Mouse (Mus musculus) ES-E14 (cell line): Measurements from ENCODE around the gene Ube4b.

Source experiments
- HCFC1 ChIP-seq: IDR thresholded peaks from 2 replicates; pipeline ENCODE4 v1.6.1; 2012; ENCODE audit warnings: low read length, inconsistent platforms, borderline replicate concordance; ENCODE audit not compliant: insufficient read depth
- MAFK ChIP-seq: IDR thresholded peaks from 2 replicates; pipeline ENCODE4 v1.6.1; 2014; ENCODE audit warnings: mild to moderate bottlenecking, low read depth, low read length, inconsistent platforms; ENCODE audit not compliant: insufficient read depth
- ZC3H11A ChIP-seq: IDR thresholded peaks from 2 replicates; pipeline ENCODE4 v1.6.1; 2012; ENCODE audit warnings: low read depth, mild to moderate bottlenecking, inconsistent platforms, low read length, borderline replicate concordance
- ZNF384 ChIP-seq: IDR thresholded peaks from 2 replicates; pipeline ENCODE4 v1.6.1; 2012; ENCODE audit warnings: low read depth, low read length, inconsistent platforms

DNA sequence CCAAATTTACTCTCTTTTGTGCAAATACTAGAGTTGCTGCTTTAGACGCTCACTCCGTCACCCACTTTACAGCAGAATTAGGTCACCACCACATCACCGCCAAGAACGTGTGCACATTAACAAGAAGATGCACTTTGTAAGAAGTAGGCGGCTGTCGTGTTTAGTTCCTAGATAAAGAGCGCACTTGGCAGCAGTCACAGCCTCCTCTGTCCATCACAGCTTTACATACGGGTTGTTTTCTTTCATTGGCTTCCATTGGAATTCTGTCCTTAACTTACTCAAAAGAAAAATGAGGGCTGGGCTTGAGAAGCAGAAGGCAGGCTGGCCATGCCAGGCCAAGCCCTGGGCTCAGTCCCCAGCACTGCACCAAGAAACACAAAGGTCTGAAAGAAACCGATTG lies 107.5 kb downstream of the Ube4b start:
- TF ChIP-seq ZNF384 (no peak), ZC3H11A (no peak), HCFC1 (no peak), MAFK (no peak)
